Mouse (Mus musculus) mammary gland, adult 2 months (tissue): ENCODE measurements around the gene Olfr435. TPM values are rescaled to one million over a fixed set of nuclear protein-coding genes. Genes with fewer than 3 reads are reported as not detected.

ENCODE experiments used
- polyA plus RNA-seq: library from polyadenylated mRNA; depleted of rRNA; stranded (reverse); fragments of >200 nt; gene quantifications from 2 replicates; pipeline ENCODE4 v1.2.3, GENCODE M21; 2012; ENCODE audit warnings: low replicate concordance; rRNA removed

The Olfr435 gene
- polyA plus RNA-seq: not detected in 2 replicates

DNA sequence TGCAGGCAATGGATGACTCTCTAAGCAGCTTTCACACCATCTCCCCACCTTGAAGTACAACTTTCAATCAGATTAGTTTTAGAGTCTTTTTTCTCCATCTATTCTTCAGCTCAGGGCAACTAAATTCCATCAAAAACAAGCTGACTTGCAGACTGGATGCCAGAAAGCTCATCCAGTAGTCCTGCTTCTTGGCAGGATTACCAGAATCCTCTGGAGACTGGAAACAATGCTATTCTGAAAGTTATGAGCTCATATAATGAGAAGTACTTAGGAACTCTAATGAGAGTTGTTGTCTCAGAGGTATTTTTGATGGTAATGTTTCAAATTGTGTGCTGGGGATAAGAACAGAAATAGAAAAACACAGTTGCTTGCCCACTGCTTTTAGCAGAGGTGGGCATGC, at the start of gene Olfr435:
TSS of gene Olfr435 (plus strand) at position 366 of the 400 bp plus-strand sequence.

DNA sequence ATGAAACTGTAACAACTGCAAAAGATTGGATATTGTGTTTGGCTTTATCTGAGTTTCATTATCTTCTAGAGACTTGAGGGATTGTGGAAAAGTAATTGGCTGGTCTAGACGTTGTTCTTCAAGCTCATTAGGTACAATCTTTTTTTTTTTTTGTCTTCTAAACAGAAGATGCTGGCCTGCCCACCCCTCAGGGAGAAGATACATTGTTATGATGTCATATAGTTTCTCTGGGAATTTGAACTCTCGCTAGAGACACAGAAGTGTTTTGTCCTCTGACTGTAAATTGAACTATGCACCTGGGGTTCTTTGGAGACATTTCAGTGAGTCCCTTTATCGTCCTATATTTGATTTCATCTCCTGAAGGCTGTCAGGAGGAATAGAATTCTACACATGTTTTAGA, 34.0 kb upstream of the Olfr435 start, which contains the start of gene Olfr437:
TSS of gene Olfr437 (plus strand) at position 301 of the 400 bp plus-strand sequence.

GRCm38 (mm10) chr6:43171840-43172239, 25.1 kb upstream of the Olfr435 start, which contains the start of gene Olfr13:
Olfr13 (plus strand) TSS chr6:43172140.

DNA sequence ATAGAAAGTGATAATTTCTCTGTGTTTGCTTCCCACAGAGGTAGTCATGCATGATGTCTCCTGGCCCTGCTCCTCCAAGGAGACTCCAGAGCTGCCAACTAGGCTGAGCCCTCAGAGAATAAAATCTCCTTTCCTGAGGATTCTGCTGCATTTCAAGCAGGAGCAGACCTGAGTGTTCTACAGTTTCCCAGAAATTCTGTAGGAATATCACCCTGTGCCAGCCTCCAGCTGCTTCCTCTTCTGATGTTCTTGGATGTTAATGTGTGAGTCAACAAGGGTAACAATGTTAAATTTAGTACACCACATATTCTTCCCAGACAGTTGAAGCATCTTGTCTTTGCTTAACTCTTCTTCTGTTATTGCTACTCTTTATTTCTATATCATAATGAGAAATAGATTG, 15.9 kb downstream of the Olfr435 start, which contains the start of gene Olfr434:
TSS of gene Olfr434 (plus strand) at position 149 of the 400 bp plus-strand sequence.

GRCm38 (mm10) chr6:43231255-43231654, 34.3 kb downstream of the Olfr435 start, which contains the start of gene Olfr47:
Olfr47 (plus strand) TSS chr6:43231529.

Other genes starting within 250 kb of the Olfr435 start
- not detected in 2 replicates for gene Olfr444, start 248.1 kb upstream of the Olfr435 start, polyA plus RNA-seq
- gene Olfr441, start 90.8 kb upstream of the Olfr435 start, polyA plus RNA-seq: not detected in 2 replicates
- not detected in 2 replicates for gene Olfr237-ps1, start 50.6 kb upstream of the Olfr435 start, polyA plus RNA-seq
- not detected in 2 replicates for gene Olfr437, start 33.9 kb upstream of the Olfr435 start, polyA plus RNA-seq
- gene Olfr13, start 25.0 kb upstream of the Olfr435 start, polyA plus RNA-seq: not detected in 2 replicates
- not detected in 2 replicates for gene Olfr434, start 15.9 kb downstream of the Olfr435 start, polyA plus RNA-seq
- gene Olfr47, start 34.4 kb downstream of the Olfr435 start, polyA plus RNA-seq: not detected in 2 replicates
- 7.3 and 17.8 TPM in 2 replicates for gene Arhgef5, start 68.4 kb downstream of the Olfr435 start, polyA plus RNA-seq
- not detected in 2 replicates for gene Nobox, start 112.4 kb downstream of the Olfr435 start, polyA plus RNA-seq